Mouse (Mus musculus): ENCODE results near the gene Gm10217. TPM values are rescaled to one million over a fixed set of nuclear protein-coding genes. Genes with fewer than 3 reads are reported as not detected.

The Gm10217 gene
- total and polyA plus RNA-seq, 3 experiments: not detected

DNA sequence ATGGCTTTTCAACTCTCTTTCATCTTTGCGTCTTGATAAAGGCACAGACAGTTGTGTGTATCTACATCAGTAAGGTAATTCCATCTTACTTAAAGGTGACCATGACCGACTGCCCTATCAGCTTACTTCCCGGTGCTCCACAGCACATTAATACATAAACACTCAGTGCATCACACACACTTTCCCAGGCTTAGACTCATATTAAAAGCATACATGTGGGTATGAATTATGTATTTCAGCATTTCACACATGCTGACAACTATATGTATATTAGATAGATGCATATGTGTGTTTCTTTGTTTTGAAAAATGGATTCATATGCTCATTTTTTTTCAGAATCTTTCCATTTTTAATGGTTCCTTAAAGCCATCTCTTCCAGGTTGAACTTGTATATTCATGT is 23.8 kb upstream of the Gm10217 start:
- H3K4me1 ChIP-seq (ENCODE audit: control insufficient read depth in 1 of 2, insufficient read depth in 2 of 2): no peaks in the 10 kb centered on the region
- no peak for DNase-seq (ENCODE audit: extremely low read depth)
- no peak overlapping the region for H3K27ac ChIP-seq (ENCODE audit: insufficient read depth, low read depth)
- H3K27me3 ChIP-seq (replicated peaks): no peaks in the 10 kb centered on the region
- H3K36me3 ChIP-seq (replicated peaks in 1 of 2; ENCODE audit: control insufficient read depth in 1 of 2, insufficient read depth in 1 of 2, low read length in 1 of 2): no peaks in the 10 kb centered on the region
- H3K79me2 ChIP-seq (replicated peaks; ENCODE audit: control insufficient read depth, extremely low read depth, insufficient read depth, poor library complexity, severe bottlenecking): no peaks in the 10 kb centered on the region
- no peak for TF ChIP-seq TCF12 (IDR thresholded peaks at IDR 0.05; ENCODE audit: low read depth, low read length)
- no peak for TF ChIP-seq ZMIZ1 (IDR thresholded peaks at IDR 0.05; ENCODE audit: low read depth, low read length)
- no peak for TF ChIP-seq MAX (IDR thresholded peaks at IDR 0.05; ENCODE audit: low read length)
- TF ChIP-seq IRF4 (IDR thresholded peaks at IDR 0.05; ENCODE audit: low read depth, low read length): no peak
- no peak for TF ChIP-seq ZNF384 (IDR thresholded peaks at IDR 0.05; ENCODE audit: low read depth, low read length)
- TF ChIP-seq POLR2A (IDR thresholded peaks at IDR 0.05; ENCODE audit: low read depth, low read length): no peak
- TF ChIP-seq SMC3 (IDR thresholded peaks at IDR 0.05; ENCODE audit: low read depth, low read length): no peak
- no peak for TF ChIP-seq JUN (IDR thresholded peaks at IDR 0.05; ENCODE audit: insufficient read depth, low read depth, low read length)
- no peak for TF ChIP-seq CHD2 (IDR thresholded peaks at IDR 0.05; ENCODE audit: low read length)
- TF ChIP-seq MAZ (IDR thresholded peaks at IDR 0.05; ENCODE audit: low read depth, low read length): no peak
- no peak for TF ChIP-seq UBTF (IDR thresholded peaks at IDR 0.05; ENCODE audit: low read depth, low read length)
- TF ChIP-seq ETS1 (conservative IDR thresholded peaks at IDR 0.05; ENCODE audit: low read depth, low read length): no peak
- TF ChIP-seq MEF2A (IDR thresholded peaks at IDR 0.05; ENCODE audit: borderline replicate concordance, low read depth, low read length): no peak
- in situ Hi-C loops (cut with MboI; ENCODE audit: low pct_ligation_motif_present, low pct_unique_long_range_greater_than_20kb, low sequenced_read_pairs): no loop called here
- H3K4me3 ChIP-seq (replicated peaks in 1 of 3; ENCODE audit: low read depth in 2 of 3, low read length in 2 of 3, poor library complexity in 1 of 3): no peak overlapping the region
- peaks cover 18% of the 10 kb centered on the region for H3K9me3 ChIP-seq (replicated peaks; ENCODE audit: low read length)
- H3K4me2 ChIP-seq (ENCODE audit: insufficient read depth, low read depth, poor library complexity, severe bottlenecking): no peak overlapping the region
- H3K9ac ChIP-seq (ENCODE audit: insufficient read depth, low read depth): no peak overlapping the region
- dilution Hi-C loops (cut with MboI; ENCODE audit: extremely low pct_ligation_motif_present, extremely low pct_unique_long_range_greater_than_20kb, low sequenced_read_pairs): no loop called here

DNA sequence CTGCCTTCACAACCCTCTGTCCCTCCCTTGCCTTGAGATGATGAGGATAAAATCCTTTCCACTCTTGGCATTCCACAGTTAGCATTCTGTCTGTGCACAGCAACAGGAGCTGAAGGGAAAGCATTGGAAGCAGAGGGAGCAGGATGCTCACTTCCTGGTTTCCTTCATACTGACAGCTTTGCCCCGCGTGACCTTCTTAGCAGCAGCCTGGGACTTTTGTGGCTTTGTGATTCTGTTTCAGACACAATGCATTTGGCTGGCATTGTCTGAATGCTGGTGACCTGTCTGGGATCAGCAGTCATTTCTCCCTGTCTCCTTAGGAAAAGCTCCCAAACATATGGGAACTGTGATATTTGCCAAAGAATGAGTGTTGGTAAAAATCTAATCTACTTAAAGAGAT is 4.8 kb upstream of the Gm10217 start:
- no peak for DNase-seq (ENCODE audit: extremely low read depth)
- H3K79me2 ChIP-seq (replicated peaks; ENCODE audit: control insufficient read depth, extremely low read depth, insufficient read depth, poor library complexity, severe bottlenecking): no peaks in the 10 kb centered on the region
- TF ChIP-seq USF1 (IDR thresholded peaks at IDR 0.05; ENCODE audit: low read depth, low read length) (no peak), GABPA (IDR thresholded peaks at IDR 0.05; ENCODE audit: insufficient replicate concordance, low read depth, low read length) (no peak), TBP (conservative IDR thresholded peaks at IDR 0.05; ENCODE audit: low read depth, low read length) (no peak), ELF1 (IDR thresholded peaks at IDR 0.05; ENCODE audit: low read depth, low read length) (no peak), PAX5 (IDR thresholded peaks at IDR 0.05; ENCODE audit: low read length) (no peak), CHD1 (IDR thresholded peaks at IDR 0.05; ENCODE audit: low read depth, low read length) (no peak), E2F4 (IDR thresholded peaks at IDR 0.05; ENCODE audit: insufficient replicate concordance, low read depth, low read length) (no peak), NRF1 (IDR thresholded peaks at IDR 0.05; ENCODE audit: low read depth, low read length) (no peak), MEF2A (IDR thresholded peaks at IDR 0.05; ENCODE audit: borderline replicate concordance, low read depth, low read length) (no peak), ZNF384 (IDR thresholded peaks at IDR 0.05; ENCODE audit: low read depth, low read length) (no peak), MAX (IDR thresholded peaks at IDR 0.05; ENCODE audit: low read length) (no peak), MAFK (IDR thresholded peaks at IDR 0.05; ENCODE audit: insufficient replicate concordance, low read length) (no peak), IRF4 (IDR thresholded peaks at IDR 0.05; ENCODE audit: low read depth, low read length) (no peak), POLR2A (IDR thresholded peaks at IDR 0.05; ENCODE audit: low read depth, low read length) (no peak), ZC3H11A (IDR thresholded peaks at IDR 0.05; ENCODE audit: low read depth, low read length) (no peak), SIN3A (IDR thresholded peaks at IDR 0.05; ENCODE audit: low read length) (no peak), MAZ (IDR thresholded peaks at IDR 0.05; ENCODE audit: low read depth, low read length) (no peak)
- H3K27me3 ChIP-seq (replicated peaks): no peaks in the 10 kb centered on the region
- H3K36me3 ChIP-seq (replicated peaks in 1 of 2; ENCODE audit: control insufficient read depth in 1 of 2, insufficient read depth in 1 of 2, low read length in 1 of 2): no peaks in the 10 kb centered on the region
- no peaks in the 10 kb centered on the region for H3K4me1 ChIP-seq (ENCODE audit: control insufficient read depth in 1 of 2, insufficient read depth in 2 of 2)
- no peak overlapping the region for H3K4me2 ChIP-seq (ENCODE audit: insufficient read depth, low read depth, poor library complexity, severe bottlenecking)
- no peak overlapping the region for H3K9ac ChIP-seq (ENCODE audit: insufficient read depth, low read depth)
- H3K27ac ChIP-seq (ENCODE audit: insufficient read depth, low read depth): no peak overlapping the region
- peaks cover 21% of the 10 kb centered on the region for H3K9me3 ChIP-seq (replicated peaks; ENCODE audit: low read length)
- in situ Hi-C loops (cut with MboI; ENCODE audit: low pct_ligation_motif_present, low pct_unique_long_range_greater_than_20kb, low sequenced_read_pairs): no loop called here
- no peak overlapping the region for H3K4me3 ChIP-seq (replicated peaks in 1 of 3; ENCODE audit: low read depth in 2 of 3, low read length in 2 of 3, poor library complexity in 1 of 3)
- dilution Hi-C loops (cut with MboI; ENCODE audit: extremely low pct_ligation_motif_present, extremely low pct_unique_long_range_greater_than_20kb, low sequenced_read_pairs): no loop called here
